Mouse (Mus musculus): ENCODE measurements around the gene Atp10b. TPM values are rescaled to one million over a fixed set of nuclear protein-coding genes. Genes with fewer than 3 reads are reported as not detected.
"Not testable (repeated sequence)": the region's sequence is repeated elsewhere in the genome, so short reads cannot be mapped to it uniquely, and the experiment has no call there.

Gene Atp10b
- polyA plus RNA-seq (2014; fragmentation: Nextera tagmentation; extraction: Ambion mirVana), result 0.04 TPM in 1 of 2 replicates, not detected in the other

GRCm38 (mm10) chr11:43149577-43149976 lies at the start of gene Atp10b:
TSS of gene Atp10b (plus strand) at chr11:43149877.
- WGBS, result 48% methylated on average over 1 of the region's 1 CpGs
- Histone ChIP-seq H3K9ac (ENCODE audit: low read depth, low read length) (no peak within 1 kb of the TSS), H3K36me3 (ENCODE audit: control insufficient read depth, insufficient read depth, low read length) (no peaks in the 10 kb centered on the region), H3K27me3 (replicated peaks; ENCODE audit: control insufficient read depth, insufficient read depth, low read length) (no peaks in the 10 kb centered on the region), H3K4me2 (no peak within 1 kb of the TSS), H3K4me1 (replicated peaks; ENCODE audit: control insufficient read depth, insufficient read depth, low read length) (no peaks in the 10 kb centered on the region), H3K4me3 (ENCODE audit: low read depth, low read length) (no peak within 1 kb of the TSS), H3K9me3 (ENCODE audit: control insufficient read depth, low read length) (no peaks in the 10 kb centered on the region), H3K27ac (ENCODE audit: low read depth, low read length) (no peak within 1 kb of the TSS)
- DNase-seq (ENCODE audit: low spot score) (no peak), ATAC-seq (replicated peaks; ENCODE audit: low FRiP score) (no peak)

DNA sequence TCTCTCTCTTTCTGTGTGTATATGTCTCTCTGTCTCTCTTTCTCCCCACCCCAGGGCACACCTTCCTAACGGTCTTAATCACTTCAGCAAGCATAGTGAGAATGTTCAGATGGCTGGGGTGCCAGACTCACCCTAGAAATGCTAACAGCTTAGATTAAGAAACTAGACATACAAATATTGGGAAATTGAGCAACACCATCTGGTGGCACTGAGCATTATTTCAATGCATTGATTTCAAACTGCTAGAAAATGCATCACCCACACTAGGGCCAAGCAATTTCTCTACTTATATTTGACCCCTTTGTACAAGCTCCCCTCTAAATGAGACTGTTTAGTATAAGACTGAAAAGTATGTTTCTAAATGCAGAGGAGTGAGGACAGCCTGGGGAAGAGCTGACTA lies 48.3 kb upstream of the Atp10b start:
- H3K9me3 ChIP-seq (ENCODE audit: control insufficient read depth, low read length), result no peaks in the 10 kb centered on the region
- no peak overlapping the region for H3K27ac ChIP-seq (ENCODE audit: low read depth, low read length)
- H3K4me1 ChIP-seq (replicated peaks; ENCODE audit: control insufficient read depth, insufficient read depth, low read length), result no peaks in the 10 kb centered on the region
- H3K27me3 ChIP-seq (replicated peaks; ENCODE audit: control insufficient read depth, insufficient read depth, low read length), result no peaks in the 10 kb centered on the region
- 63% methylated on average over 1 of the region's 1 CpGs for WGBS
- H3K36me3 ChIP-seq (ENCODE audit: control insufficient read depth, insufficient read depth, low read length), result no peaks in the 10 kb centered on the region
- DNase-seq (ENCODE audit: low spot score) (no peak), ATAC-seq (replicated peaks; ENCODE audit: low FRiP score) (no peak)
- H3K9ac ChIP-seq (ENCODE audit: low read depth, low read length), result no peak overlapping the region
- H3K4me3 ChIP-seq (ENCODE audit: low read depth, low read length), result no peak overlapping the region
- no peak overlapping the region for H3K4me2 ChIP-seq

GRCm38 (mm10) chr11:43125908-43126477 lies 23.7 kb upstream of the Atp10b start:
- DNase-seq (ENCODE audit: low spot score) (no peak), ATAC-seq (replicated peaks; ENCODE audit: low FRiP score) (no peak)
- WGBS, result 80% methylated on average over 4 of the region's 4 CpGs
- Histone ChIP-seq H3K4me1 (replicated peaks; ENCODE audit: control insufficient read depth, insufficient read depth, low read length) (no peaks in the 10 kb centered on the region), H3K4me2 (no peak overlapping the region), H3K27me3 (replicated peaks; ENCODE audit: control insufficient read depth, insufficient read depth, low read length) (no peaks in the 10 kb centered on the region), H3K27ac (ENCODE audit: low read depth, low read length) (no peak overlapping the region), H3K36me3 (ENCODE audit: control insufficient read depth, insufficient read depth, low read length) (no peaks in the 10 kb centered on the region), H3K4me3 (ENCODE audit: low read depth, low read length) (no peak overlapping the region), H3K9me3 (ENCODE audit: control insufficient read depth, low read length) (no peaks in the 10 kb centered on the region), H3K9ac (ENCODE audit: low read depth, low read length) (no peak overlapping the region)

GRCm38 (mm10) chr11:43126573-43126972 lies 23.1 kb upstream of the Atp10b start:
- not testable (repeated sequence) for H3K27ac ChIP-seq (ENCODE audit: low read depth, low read length); ATAC-seq (replicated peaks; ENCODE audit: low FRiP score); H3K4me2 ChIP-seq; H3K9me3 ChIP-seq (ENCODE audit: control insufficient read depth, low read length); H3K36me3 ChIP-seq (ENCODE audit: control insufficient read depth, insufficient read depth, low read length); H3K27me3 ChIP-seq (replicated peaks; ENCODE audit: control insufficient read depth, insufficient read depth, low read length); H3K9ac ChIP-seq (ENCODE audit: low read depth, low read length); H3K4me1 ChIP-seq (replicated peaks; ENCODE audit: control insufficient read depth, insufficient read depth, low read length); H3K4me3 ChIP-seq (ENCODE audit: low read depth, low read length); DNase-seq (ENCODE audit: low spot score)
- WGBS, result 66% methylated on average over 11 of the region's 12 CpGs

DNA sequence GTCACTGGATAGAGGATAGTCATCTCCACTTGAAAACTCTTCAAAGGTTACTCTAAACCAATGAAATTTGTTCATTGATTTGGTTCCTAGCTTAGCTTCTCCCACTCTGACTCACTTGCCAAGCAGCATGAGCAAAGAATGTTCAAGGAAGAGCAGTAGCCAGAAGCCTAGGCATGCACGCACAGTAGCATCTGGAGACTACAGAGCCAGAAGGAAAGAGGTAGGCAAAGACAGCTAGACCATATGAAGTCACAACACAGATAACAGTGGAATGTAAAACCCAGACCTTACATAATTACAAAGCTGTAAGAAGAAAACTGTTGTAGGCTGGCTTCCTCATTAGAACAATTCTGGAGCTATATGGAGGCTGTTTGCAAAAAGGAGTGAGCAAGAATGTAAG lies 8.4 kb upstream of the Atp10b start:
- Histone ChIP-seq H3K4me2 (no peak overlapping the region), H3K9me3 (ENCODE audit: control insufficient read depth, low read length) (no peaks in the 10 kb centered on the region), H3K4me1 (replicated peaks; ENCODE audit: control insufficient read depth, insufficient read depth, low read length) (no peaks in the 10 kb centered on the region), H3K4me3 (ENCODE audit: low read depth, low read length) (no peak overlapping the region), H3K27ac (ENCODE audit: low read depth, low read length) (no peak overlapping the region), H3K9ac (ENCODE audit: low read depth, low read length) (no peak overlapping the region), H3K36me3 (ENCODE audit: control insufficient read depth, insufficient read depth, low read length) (no peaks in the 10 kb centered on the region), H3K27me3 (replicated peaks; ENCODE audit: control insufficient read depth, insufficient read depth, low read length) (no peaks in the 10 kb centered on the region)
- DNase-seq (ENCODE audit: low spot score), result no peak
- WGBS, result 76% methylated on average over 1 of the region's 1 CpGs
- no peak for ATAC-seq (replicated peaks; ENCODE audit: low FRiP score)

GRCm38 (mm10) chr11:43142811-43143210 lies 6.9 kb upstream of the Atp10b start:
- Histone ChIP-seq H3K27ac (ENCODE audit: low read depth, low read length) (no peak overlapping the region), H3K36me3 (ENCODE audit: control insufficient read depth, insufficient read depth, low read length) (no peaks in the 10 kb centered on the region), H3K9ac (ENCODE audit: low read depth, low read length) (no peak overlapping the region), H3K27me3 (replicated peaks; ENCODE audit: control insufficient read depth, insufficient read depth, low read length) (no peaks in the 10 kb centered on the region), H3K4me2 (no peak overlapping the region), H3K4me3 (ENCODE audit: low read depth, low read length) (no peak overlapping the region), H3K4me1 (replicated peaks; ENCODE audit: control insufficient read depth, insufficient read depth, low read length) (no peaks in the 10 kb centered on the region), H3K9me3 (ENCODE audit: control insufficient read depth, low read length) (no peaks in the 10 kb centered on the region)
- WGBS, result 81% methylated on average over 1 of the region's 1 CpGs
- ATAC-seq (replicated peaks; ENCODE audit: low FRiP score) (no peak), DNase-seq (ENCODE audit: low spot score) (no peak)

DNA sequence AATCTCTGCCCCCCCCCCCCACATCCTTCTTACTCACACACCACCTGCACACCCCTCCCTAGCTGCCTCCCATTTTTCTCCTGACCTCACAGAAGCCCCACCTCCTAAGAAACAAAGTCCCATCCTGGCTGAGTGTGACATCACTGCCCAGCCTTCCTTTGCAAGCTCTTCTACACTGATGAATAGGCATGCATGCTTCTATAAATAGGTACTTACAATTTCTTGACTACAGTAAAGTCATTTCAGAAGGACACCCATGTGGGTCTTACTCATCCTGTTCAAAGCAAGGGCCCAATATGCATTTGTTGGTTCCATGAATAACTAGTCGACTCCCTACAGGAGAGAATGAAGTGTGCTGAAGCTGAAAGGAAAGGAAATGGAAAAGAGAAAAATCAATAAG lies 5.5 kb upstream of the Atp10b start:
- Histone ChIP-seq H3K4me2 (no peak overlapping the region), H3K27ac (ENCODE audit: low read depth, low read length) (no peak overlapping the region), H3K4me1 (replicated peaks; ENCODE audit: control insufficient read depth, insufficient read depth, low read length) (no peaks in the 10 kb centered on the region), H3K9me3 (ENCODE audit: control insufficient read depth, low read length) (no peaks in the 10 kb centered on the region), H3K4me3 (ENCODE audit: low read depth, low read length) (no peak overlapping the region), H3K27me3 (replicated peaks; ENCODE audit: control insufficient read depth, insufficient read depth, low read length) (no peaks in the 10 kb centered on the region), H3K36me3 (ENCODE audit: control insufficient read depth, insufficient read depth, low read length) (no peaks in the 10 kb centered on the region), H3K9ac (ENCODE audit: low read depth, low read length) (no peak overlapping the region)
- 74% methylated on average over 1 of the region's 1 CpGs for WGBS
- DNase-seq (ENCODE audit: low spot score) (no peak), ATAC-seq (replicated peaks; ENCODE audit: low FRiP score) (no peak)

DNA sequence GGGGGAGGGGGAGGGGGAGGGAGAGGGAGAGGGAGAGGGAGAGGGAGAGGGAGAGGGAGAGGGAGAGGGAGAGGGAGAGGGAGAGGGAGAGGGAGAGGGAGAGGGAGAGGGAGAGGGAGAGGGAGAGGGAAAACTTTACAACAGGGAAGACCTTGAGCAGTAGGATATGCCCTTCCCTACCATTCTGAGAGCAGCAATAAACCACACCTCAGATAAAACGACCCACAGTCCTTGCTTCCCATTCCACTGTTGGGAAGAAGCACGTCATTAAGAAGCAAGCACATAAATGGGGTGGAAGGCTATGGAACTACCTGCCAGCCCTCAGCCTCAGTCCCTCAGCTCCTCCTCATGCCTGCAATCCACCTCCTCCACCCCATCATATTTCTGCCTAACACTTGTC lies 4.8 kb upstream of the Atp10b start:
- 36% methylated on average over 2 of the region's 2 CpGs for WGBS
- H3K9ac ChIP-seq (ENCODE audit: low read depth, low read length), result not testable (repeated sequence)

DNA sequence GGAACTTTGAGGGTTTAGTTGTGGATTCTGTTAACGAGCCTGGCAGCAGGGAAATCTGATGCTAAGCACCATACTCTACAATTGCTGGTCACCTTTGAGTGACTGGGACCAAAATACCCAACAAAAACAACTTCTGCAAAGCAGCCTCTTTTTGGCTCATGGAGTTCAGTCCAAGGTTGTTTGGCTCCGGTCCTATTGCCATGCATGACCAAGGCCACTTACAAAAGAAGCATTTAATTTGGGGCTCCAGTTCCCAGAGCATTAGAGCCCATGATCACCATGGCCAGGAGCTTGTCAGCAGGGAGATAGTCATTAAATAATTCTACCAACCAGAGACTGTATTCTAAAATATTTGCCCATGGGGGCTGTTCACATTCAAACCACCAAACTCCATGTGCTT lies 2.3 kb upstream of the Atp10b start:
- Histone ChIP-seq H3K9me3 (ENCODE audit: control insufficient read depth, low read length) (no peaks in the 10 kb centered on the region), H3K4me1 (replicated peaks; ENCODE audit: control insufficient read depth, insufficient read depth, low read length) (no peaks in the 10 kb centered on the region), H3K27me3 (replicated peaks; ENCODE audit: control insufficient read depth, insufficient read depth, low read length) (no peaks in the 10 kb centered on the region), H3K36me3 (ENCODE audit: control insufficient read depth, insufficient read depth, low read length) (no peaks in the 10 kb centered on the region), H3K27ac (ENCODE audit: low read depth, low read length) (no peak overlapping the region), H3K4me3 (ENCODE audit: low read depth, low read length) (no peak overlapping the region), H3K9ac (ENCODE audit: low read depth, low read length) (no peak overlapping the region), H3K4me2 (no peak overlapping the region)
- 33% methylated on average over 2 of the region's 2 CpGs for WGBS
- DNase-seq (ENCODE audit: low spot score) (no peak), ATAC-seq (replicated peaks; ENCODE audit: low FRiP score) (no peak)

More for the DNA sequence above, 4.8 kb upstream of the Atp10b start:
- not testable (repeated sequence) for ATAC-seq (replicated peaks; ENCODE audit: low FRiP score); H3K27ac ChIP-seq (ENCODE audit: low read depth, low read length); H3K27me3 ChIP-seq (replicated peaks; ENCODE audit: control insufficient read depth, insufficient read depth, low read length); H3K4me1 ChIP-seq (replicated peaks; ENCODE audit: control insufficient read depth, insufficient read depth, low read length); H3K4me2 ChIP-seq; H3K9me3 ChIP-seq (ENCODE audit: control insufficient read depth, low read length); DNase-seq (ENCODE audit: low spot score); H3K36me3 ChIP-seq (ENCODE audit: control insufficient read depth, insufficient read depth, low read length); H3K4me3 ChIP-seq (ENCODE audit: low read depth, low read length)

Data from liver, embryonic 11.5 days (tissue).